ENCODE assay signal across 36 mouse cellular contexts in the genomic region with DNA sequence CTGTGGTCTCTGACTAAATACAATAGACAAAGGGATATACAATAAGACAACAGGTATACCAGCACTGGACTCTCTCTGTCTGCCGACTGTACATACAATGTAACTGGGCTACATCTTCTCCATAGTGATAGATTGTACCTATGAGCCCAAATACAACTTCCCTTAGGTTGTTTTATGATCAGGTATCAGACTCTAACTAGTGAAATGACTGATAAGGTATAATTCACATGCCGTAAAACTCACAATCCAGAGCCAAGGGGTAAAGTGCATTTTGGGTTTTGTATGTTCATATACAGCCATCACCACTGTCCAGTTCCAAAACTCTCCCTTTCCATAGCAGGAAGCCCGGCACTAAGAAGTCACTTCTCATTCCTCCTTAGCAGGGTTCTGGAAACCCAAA. TPM values are rescaled to one million over a fixed set of nuclear protein-coding genes. Genes with fewer than 3 reads are reported as not detected.
"Had no signal": no experiment of that assay in that cellular context is flagged by ENCODE, and none has a peak within 500 bp of the region (broad histone marks: within the 10 kb centered on the region; RNA-seq: fewer than 3 reads in every experiment).

No protein-coding gene starts in this region.

- ATAC-seq: hindbrain, embryonic 16.5 days; liver, postnatal 0 days had no signal

- H3K9me3 ChIP-seq: heart, embryonic 10.5 days; heart, embryonic 12.5 days; hindbrain, embryonic 10.5 days; hindbrain, embryonic 12.5 days; limb, embryonic 10.5 days; limb, embryonic 12.5 days; liver, embryonic 13.5 days; liver, embryonic 15.5 days had no signal

- H3K27me3 ChIP-seq: hindbrain, embryonic 12.5 days; limb, embryonic 12.5 days; liver, embryonic 13.5 days; liver, embryonic 15.5 days had no signal

- H3K9ac ChIP-seq: heart, embryonic 12.5 days; hindbrain, embryonic 12.5 days; hindbrain, embryonic 14.5 days; limb, embryonic 12.5 days; liver, embryonic 13.5 days; liver, embryonic 15.5 days; liver, postnatal 0 days had no signal

- H3K27ac ChIP-seq: heart, embryonic 10.5 days; hindbrain, embryonic 12.5 days; limb, embryonic 10.5 days; limb, embryonic 12.5 days; liver, embryonic 13.5 days; liver, embryonic 15.5 days had no signal

- H3K4me3 ChIP-seq: heart, embryonic 10.5 days; heart, embryonic 12.5 days; hindbrain, embryonic 10.5 days; hindbrain, embryonic 12.5 days; limb, embryonic 10.5 days; limb, embryonic 12.5 days; liver, embryonic 13.5 days; liver, embryonic 15.5 days had no signal

- H3K4me1 ChIP-seq: limb, embryonic 10.5 days; limb, embryonic 12.5 days; liver, embryonic 13.5 days; liver, embryonic 15.5 days had no signal

- H3K4me2 ChIP-seq: heart, embryonic 12.5 days; hindbrain, embryonic 12.5 days; hindbrain, embryonic 14.5 days; limb, embryonic 12.5 days; liver, embryonic 11.5 days; liver, embryonic 13.5 days; liver, embryonic 15.5 days had no signal

- H3K36me3 ChIP-seq: heart, embryonic 10.5 days; heart, embryonic 12.5 days; hindbrain, embryonic 10.5 days; hindbrain, embryonic 12.5 days; limb, embryonic 10.5 days; limb, embryonic 12.5 days; liver, embryonic 13.5 days; liver, embryonic 15.5 days had no signal

- DNase-seq: gastrocnemius, postnatal 14 days; heart, postnatal 10 days; heart, postnatal 4 days; kidney, adult 18-20 months; kidney, adult 8-10 months; kidney, postnatal 10 days; kidney, postnatal 25 days; kidney, postnatal 4 days; layer of hippocampus, adult 9-11 months; layer of hippocampus, postnatal 36 days; liver; liver, embryonic 13.5 days; liver, postnatal 0 days had no signal

RNA-seq across cellular contexts. Expression of a gene that starts 17.8 kb away (rescaled TPM):
- total RNA-seq: granulocyte monocyte progenitor cell, adult 5-6 weeks had no signal

RNA-seq across cellular contexts. Expression of a gene that starts 36.7 kb away (rescaled TPM):
- total RNA-seq: gastrocnemius, adult 18-20 months; granulocyte monocyte progenitor cell, adult 5-6 weeks; heart, adult 18-20 months; heart, postnatal 25 days; heart, postnatal 4 days; layer of hippocampus, postnatal 14 days; left cerebral cortex, adult 18-20 months; left cerebral cortex, postnatal 25 days had no signal
- polyA plus RNA-seq: heart, embryonic 12.5 days; heart, embryonic 14.5 days; heart, embryonic 16.5 days; hindbrain, embryonic 10.5 days; hindbrain, embryonic 12.5 days; hindbrain, embryonic 14.5 days; hindbrain, embryonic 16.5 days; intestine, embryonic 14.5 days; kidney, embryonic 14.5 days; kidney, embryonic 16.5 days; limb, embryonic 10.5 days; limb, embryonic 12.5 days; limb, embryonic 14.5 days; liver, embryonic 11.5 days; liver, embryonic 13.5 days; liver, embryonic 15.5 days; liver, postnatal 0 days had no signal
